Mouse (Mus musculus) ES-Bruce4 (cell line): Measurements from ENCODE around the gene Tgfa.

Experiments used
- CTCF ChIP-seq: IDR thresholded peaks from one replicate; pipeline ENCODE4 v1.8.1; 2011; ENCODE audit warnings: low read depth, low read length
- POLR2A ChIP-seq: IDR thresholded peaks from one replicate; pipeline ENCODE4 v1.8.1; 2011; ENCODE audit warnings: low read length; ENCODE audit not compliant: insufficient read depth

GRCm38 (mm10) chr6:86169166-86169565 is 25.9 kb upstream of the Tgfa start:
- TF ChIP-seq CTCF: no peak
- no peak for TF ChIP-seq POLR2A
